Mouse (Mus musculus) liver, postnatal 0 days (tissue): ENCODE measurements around the gene Cryz.

ENCODE experiments used
- CTCF ChIP-seq: sonication (generic); IDR thresholded peaks from 2 replicates; pipeline ENCODE4 v1.5.1; 2016; ENCODE audit warnings: antibody characterized with exemption, low read depth
- EP300 ChIP-seq: IDR thresholded peaks from 2 replicates; pipeline ENCODE4 v1.6.1; 2016; ENCODE audit warnings: antibody characterized with exemption, low read depth, mild to moderate bottlenecking

- TF ChIP-seq CTCF = no peak
- TF ChIP-seq EP300 = no peak
These were observed 22.8 kb upstream of the Cryz start for GRCm38 (mm10) chr3:154573666-154574065.
